Mouse (Mus musculus) fibroblast of lung, adult 2 months (primary cell): Measurements from ENCODE around the gene Wdr37.
A peak's percentile ranks its signal among the peaks of the same experiment; 100 is the strongest.
"Not testable (repeated sequence)": the region's sequence is repeated elsewhere in the genome, so short reads cannot be mapped to it uniquely, and the experiment has no call there.

Experiments used
- DNase-seq: peaks from one replicate; pipeline ENCODE4 v3.0.0-alpha.2; 2011; ENCODE audit warnings: low read depth

The Wdr37 gene

GRCm38 (mm10) chr13:8871314-8871962, at the start of gene Wdr37:
TSS of gene Wdr37 (minus strand) at chr13:8871909.
- no peak for DNase-seq

GRCm38 (mm10) chr13:8913890-8914289, 42.2 kb upstream of the Wdr37 start:
- not testable (repeated sequence) for DNase-seq

- not testable (repeated sequence) for DNase-seq
Measured at GRCm38 (mm10) chr13:8905986-8906385, 34.3 kb upstream of the Wdr37 start.

GRCm38 (mm10) chr13:8888603-8889002, 16.9 kb upstream of the Wdr37 start:
- DNase-seq, result peak; percentile 8

GRCm38 (mm10) chr13:8886185-8886560, 14.5 kb upstream of the Wdr37 start:
- DNase-seq, result no peak

GRCm38 (mm10) chr13:8885445-8886184, 13.9 kb upstream of the Wdr37 start, which contains the start of gene Idi1:
TSS of gene Idi1 (plus strand) at chr13:8885501.
- DNase-seq, result peak; percentile 91

GRCm38 (mm10) chr13:8883870-8884269, 12.2 kb upstream of the Wdr37 start:
- DNase-seq, result not testable (repeated sequence)

- no peak for DNase-seq
Measured at GRCm38 (mm10) chr13:8881611-8882010, 9.9 kb upstream of the Wdr37 start.

- no peak for DNase-seq
Measured at GRCm38 (mm10) chr13:8873776-8874175, 2.1 kb upstream of the Wdr37 start.

- DNase-seq, result peak; percentile 80
Measured at GRCm38 (mm10) chr13:8870510-8871313, 997 bp downstream of the Wdr37 start.

- DNase-seq, result no peak
Measured at GRCm38 (mm10) chr13:8870160-8870509, 1.6 kb downstream of the Wdr37 start.

- no peak for DNase-seq
Measured at GRCm38 (mm10) chr13:8869578-8870157, 2.0 kb downstream of the Wdr37 start.

GRCm38 (mm10) chr13:8866612-8867011, 5.1 kb downstream of the Wdr37 start:
- DNase-seq, result no peak

- DNase-seq, result no peak
Measured at GRCm38 (mm10) chr13:8864990-8865389, 6.7 kb downstream of the Wdr37 start.

GRCm38 (mm10) chr13:8860861-8861260, 10.8 kb downstream of the Wdr37 start:
- no peak for DNase-seq

GRCm38 (mm10) chr13:8858453-8858852, 13.3 kb downstream of the Wdr37 start:
- DNase-seq, result no peak

- no peak for DNase-seq
Measured at GRCm38 (mm10) chr13:8854769-8855168, 16.9 kb downstream of the Wdr37 start.

GRCm38 (mm10) chr13:8853424-8853823, 18.3 kb downstream of the Wdr37 start:
- no peak for DNase-seq

GRCm38 (mm10) chr13:8849311-8849710, 22.4 kb downstream of the Wdr37 start:
- no peak for DNase-seq

- peak; percentile 35 for DNase-seq
Measured at GRCm38 (mm10) chr13:8847702-8848101, 24.0 kb downstream of the Wdr37 start.

GRCm38 (mm10) chr13:8842273-8842672, 29.4 kb downstream of the Wdr37 start:
- no peak for DNase-seq

- DNase-seq, result not testable (repeated sequence)
Measured at GRCm38 (mm10) chr13:8841846-8842245, 29.9 kb downstream of the Wdr37 start.
